Mouse (Mus musculus) WW6 (cell line): ENCODE data around the gene Bpnt1.
"Not testable (repeated sequence)": the region's sequence is repeated elsewhere in the genome, so short reads cannot be mapped to it uniquely, and the experiment has no call there.

Source experiments
- DNase-seq: peaks from one replicate; pipeline ENCODE4 v3.0.0-alpha.2; 2013; ENCODE audit warnings: low read depth, low spot score

Gene Bpnt1

GRCm38 (mm10) chr1:185331983-185332430 is at the start of gene Bpnt1:
Gene Bpnt1 (plus strand): TSS chr1:185332149.
- DNase-seq: peak; percentile 70

- no peak for DNase-seq
Measured at GRCm38 (mm10) chr1:185282846-185283245, 49.1 kb upstream of the Bpnt1 start.

GRCm38 (mm10) chr1:185283247-185283646 is 48.7 kb upstream of the Bpnt1 start:
- DNase-seq: no peak

- no peak for DNase-seq
Measured at GRCm38 (mm10) chr1:185284740-185285139, 47.2 kb upstream of the Bpnt1 start.

GRCm38 (mm10) chr1:185285171-185285570 is 46.8 kb upstream of the Bpnt1 start:
- no peak for DNase-seq

DNA sequence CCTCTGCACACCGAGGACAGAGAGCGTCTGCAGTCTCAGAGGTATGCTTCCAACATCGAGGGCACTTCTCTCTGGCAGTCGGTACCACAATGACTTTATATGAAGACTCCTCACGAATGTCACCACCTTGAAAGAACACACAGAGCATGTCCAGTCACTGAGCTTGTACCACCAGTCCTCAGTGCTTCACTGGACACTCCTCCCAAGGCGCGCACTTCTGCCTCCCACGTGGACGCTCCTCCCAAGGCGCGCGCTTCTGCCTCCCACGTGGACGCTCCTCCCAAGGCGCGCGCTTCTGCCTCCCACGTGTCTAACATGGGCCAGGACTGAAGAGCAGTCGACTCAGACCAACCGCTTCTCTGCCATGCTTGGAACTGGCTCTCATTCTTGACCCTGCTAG is 44.9 kb upstream of the Bpnt1 start:
- DNase-seq: no peak

DNA sequence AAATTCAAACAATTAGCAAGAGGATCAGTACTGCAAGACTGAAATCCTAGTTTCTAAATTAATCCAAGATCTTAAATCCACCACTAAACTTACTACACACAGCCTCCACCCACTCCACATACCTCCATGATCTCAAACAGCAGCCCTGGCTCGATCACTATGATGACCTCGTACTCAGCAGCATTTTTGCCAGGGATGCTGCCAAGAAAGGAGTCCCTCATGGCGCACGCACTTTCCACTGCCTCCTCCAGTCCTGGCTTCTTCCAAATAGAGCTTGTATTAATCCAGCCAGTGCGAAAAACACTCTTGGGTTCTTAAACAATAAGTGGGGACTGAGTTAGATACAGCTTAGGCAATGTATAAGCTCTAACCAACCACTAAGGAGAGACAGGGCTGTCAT is 42.7 kb upstream of the Bpnt1 start:
- no peak for DNase-seq

DNA sequence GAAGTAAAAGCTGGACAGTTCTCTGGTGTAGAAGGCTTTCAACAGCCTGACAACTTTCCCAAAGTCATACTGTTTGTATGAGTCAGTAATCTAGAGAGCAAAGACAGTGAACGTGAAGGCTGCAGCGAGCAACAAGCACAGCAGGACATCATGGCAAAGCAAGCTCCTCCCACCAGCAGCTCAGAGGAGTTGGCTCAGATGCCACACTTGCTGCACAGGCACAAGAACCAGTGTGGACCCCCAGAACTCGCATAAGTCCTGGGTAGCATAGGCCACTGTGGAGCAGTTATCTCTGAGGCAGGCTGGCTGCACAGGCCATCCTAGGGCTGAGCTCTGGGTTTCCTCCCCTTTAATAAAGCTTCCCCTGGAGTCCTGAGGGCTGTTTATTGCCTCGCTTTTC is 40.6 kb upstream of the Bpnt1 start:
- no peak for DNase-seq

DNA sequence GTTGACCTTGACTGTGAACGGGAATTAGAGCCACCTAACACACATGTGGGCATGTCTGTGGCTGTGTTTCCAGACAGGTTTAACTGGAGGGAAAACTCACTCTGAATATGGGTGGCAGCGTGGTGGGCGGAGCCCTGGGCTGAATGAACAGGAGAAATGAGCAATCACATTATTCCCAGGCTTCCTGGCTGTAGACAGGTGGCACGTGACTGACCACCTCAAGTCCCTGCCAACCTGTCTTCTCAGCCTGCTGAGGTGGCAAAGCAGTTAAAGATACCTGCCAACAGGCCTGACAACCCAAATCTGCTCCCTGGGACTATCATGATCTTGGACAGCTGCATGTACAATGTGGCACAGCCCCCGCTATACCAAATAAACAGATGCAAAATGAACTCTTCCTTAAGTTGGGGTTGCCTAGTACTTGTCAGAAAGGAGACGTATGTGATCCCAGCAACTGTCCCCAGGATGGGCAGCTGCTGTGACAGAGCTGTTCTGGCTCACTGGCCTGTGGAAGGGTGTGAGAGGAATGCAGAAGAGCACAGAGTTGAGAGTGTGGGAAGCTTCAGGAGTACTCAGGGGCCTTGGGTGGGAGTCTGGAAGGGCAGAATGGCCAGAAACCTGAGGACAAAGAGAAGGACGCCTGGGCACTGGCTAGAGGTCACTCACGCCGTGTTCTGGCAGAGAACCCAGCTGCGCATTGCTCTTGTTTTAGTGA is 39.1 kb upstream of the Bpnt1 start:
- DNase-seq: no peak

DNA sequence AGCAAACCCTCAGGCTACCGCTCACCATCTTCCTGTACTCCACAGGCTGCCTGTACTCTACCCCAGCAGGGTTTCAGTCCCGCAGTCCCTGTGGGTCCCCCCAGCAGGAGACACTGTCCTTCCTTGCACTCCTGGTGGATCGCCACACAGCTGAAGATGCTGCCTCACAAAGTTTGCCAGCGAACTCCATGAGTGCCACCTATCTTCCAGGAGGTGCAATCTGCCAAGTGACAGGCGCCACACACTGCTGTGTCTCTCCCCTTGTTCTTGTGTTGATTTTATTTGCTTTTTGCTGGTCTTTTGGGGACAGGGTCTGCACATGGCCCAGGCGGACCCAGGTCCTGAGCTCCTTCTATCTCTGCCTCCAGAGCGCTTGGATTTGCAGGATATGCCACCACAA is 35.1 kb upstream of the Bpnt1 start:
- no peak for DNase-seq

- DNase-seq: no peak
Measured at GRCm38 (mm10) chr1:185298496-185298895, 33.5 kb upstream of the Bpnt1 start.

DNA sequence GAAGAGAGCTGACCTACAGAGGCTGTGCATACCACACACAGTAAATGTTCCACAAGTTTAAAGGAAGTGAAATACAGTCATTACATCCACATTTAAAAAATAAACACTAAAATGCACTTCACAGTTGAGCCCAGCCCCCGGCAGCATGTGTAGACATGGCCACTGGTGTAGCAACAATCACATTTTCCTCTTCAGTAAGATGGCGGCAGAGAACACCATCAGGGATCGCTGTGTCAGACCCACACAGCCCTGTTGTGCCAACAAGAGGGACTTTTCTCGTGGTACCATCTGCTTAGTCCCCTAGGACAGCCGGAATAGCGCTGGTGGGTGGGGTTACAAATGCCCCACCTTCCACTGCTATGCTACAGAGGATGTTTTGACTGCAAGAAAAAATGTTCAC is 29.1 kb upstream of the Bpnt1 start:
- DNase-seq: no peak

DNA sequence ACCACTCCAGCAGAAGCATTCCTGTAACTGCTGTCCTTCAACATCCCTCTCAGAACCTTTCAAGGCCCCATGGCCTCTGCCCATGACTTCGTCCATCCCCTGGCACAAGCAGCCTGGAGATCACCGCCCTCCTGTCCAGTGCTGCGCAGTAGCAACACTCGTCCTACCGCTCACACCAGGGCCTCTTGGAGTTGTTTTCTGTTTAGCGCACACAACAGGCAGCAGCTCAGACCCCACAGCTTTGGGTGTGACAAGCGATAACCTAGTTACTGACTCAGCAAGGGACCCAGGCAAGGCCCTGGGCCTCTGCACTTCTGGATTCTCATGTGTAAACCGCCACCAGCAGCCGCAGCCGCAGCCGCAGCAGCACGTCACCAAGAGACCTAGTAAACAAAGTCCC is 25.1 kb upstream of the Bpnt1 start:
- DNase-seq: no peak

DNA sequence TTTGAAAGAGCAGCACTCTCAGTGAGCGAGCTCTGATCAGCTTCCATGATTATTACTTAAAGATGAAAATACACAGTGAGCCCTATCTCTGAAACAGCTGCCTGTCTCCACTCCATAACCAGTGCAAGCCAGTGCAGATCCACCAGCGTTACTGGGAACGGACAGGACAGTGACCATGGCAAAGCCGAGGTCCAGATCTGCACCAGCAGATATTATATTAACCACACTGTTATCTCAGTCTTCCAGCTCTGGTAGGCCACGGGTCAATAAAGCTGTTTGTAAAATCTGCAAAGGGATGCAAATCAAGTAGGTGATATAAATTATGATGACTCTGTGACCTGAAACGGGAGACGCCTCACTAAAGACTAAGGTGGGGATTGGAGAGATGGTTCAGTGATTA is 24.3 kb upstream of the Bpnt1 start:
- no peak for DNase-seq

- DNase-seq: no peak
Measured at GRCm38 (mm10) chr1:185308334-185308733, 23.6 kb upstream of the Bpnt1 start.

- no peak for DNase-seq
Measured at GRCm38 (mm10) chr1:185308908-185309307, 23.0 kb upstream of the Bpnt1 start.

DNA sequence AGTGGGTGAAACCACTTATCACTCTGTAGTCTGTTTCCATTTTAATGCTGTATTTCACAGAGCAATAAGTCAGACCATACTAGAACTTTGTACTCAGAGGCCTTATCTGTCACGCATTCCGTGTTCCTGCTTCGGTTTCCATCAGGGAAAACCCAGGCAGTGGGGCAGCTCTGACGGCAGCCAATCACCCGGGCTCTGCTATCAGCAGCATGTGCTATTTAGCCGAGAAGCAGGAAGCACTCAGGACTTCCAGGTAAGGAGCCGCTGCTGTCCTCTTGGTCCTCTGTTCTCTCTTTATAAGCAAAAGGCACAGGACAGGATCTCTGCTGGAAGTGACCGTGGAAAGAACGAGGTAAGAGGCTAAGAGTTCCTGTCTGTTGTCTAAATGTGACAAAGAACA is 20.0 kb upstream of the Bpnt1 start:
- no peak for DNase-seq

GRCm38 (mm10) chr1:185314546-185314945 is 17.4 kb upstream of the Bpnt1 start:
- no peak for DNase-seq

DNA sequence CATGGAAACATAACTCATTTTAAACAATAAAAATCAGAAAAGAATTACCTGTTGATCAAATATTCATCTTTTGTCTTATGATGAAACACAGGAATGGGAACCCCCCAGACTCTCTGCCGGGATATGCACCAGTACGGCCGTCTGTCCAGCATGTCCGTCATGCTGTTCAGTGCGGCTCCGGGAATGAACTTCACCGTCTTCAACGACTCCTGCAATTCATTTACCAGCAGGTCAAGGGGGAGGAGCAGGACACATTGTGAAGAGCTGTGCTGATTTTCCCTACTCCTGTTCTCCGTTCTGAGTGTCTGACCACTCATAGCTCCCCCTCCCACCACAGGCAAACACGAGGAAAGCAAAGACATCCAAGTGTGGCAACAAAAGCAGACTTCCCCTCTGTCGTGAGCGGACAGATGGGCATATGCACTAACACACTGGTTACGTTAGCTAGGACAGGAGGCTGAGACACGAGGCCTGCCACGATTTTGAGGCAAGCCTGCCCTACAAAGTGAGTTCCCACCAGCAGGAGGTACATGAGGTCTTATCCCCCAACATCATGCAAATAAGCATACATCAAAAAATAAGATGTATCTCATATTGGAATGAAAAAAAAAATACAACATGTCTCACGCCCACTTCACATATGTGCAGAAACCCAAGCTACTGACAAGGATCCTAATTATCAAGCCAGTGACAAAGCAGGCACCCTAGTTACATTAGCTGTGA is 15.9 kb upstream of the Bpnt1 start:
- DNase-seq: no peak

- DNase-seq: not testable (repeated sequence)
Measured at GRCm38 (mm10) chr1:185327754-185328345, 4.1 kb upstream of the Bpnt1 start.

GRCm38 (mm10) chr1:185328721-185329610 is 3.0 kb upstream of the Bpnt1 start, which contains the start of gene Iars2:
Gene Iars2 (minus strand): TSS chr1:185329396.
- peak; percentile 60 for DNase-seq

- no peak for DNase-seq
Measured at GRCm38 (mm10) chr1:185329851-185330250, 2.1 kb upstream of the Bpnt1 start.
